Mouse (Mus musculus) liver, adult 2 months (tissue): Measurements from ENCODE around the gene Gm42957.

Experiments used
- CTCF ChIP-seq: fragments of 200-500 bp; IDR thresholded peaks from 2 replicates; pipeline ENCODE4 v1.5.1; 2011; ENCODE audit warnings: low read depth, low read length, control low read depth
- POLR2A ChIP-seq: fragments of 200-500 bp; IDR thresholded peaks from 2 replicates; pipeline ENCODE4 v1.6.1; 2011; ENCODE audit warnings: low read length, control low read depth; ENCODE audit not compliant: insufficient read depth; ENCODE audit errors: extremely low read depth

- TF ChIP-seq CTCF (no peak), POLR2A (no peak)
These were observed 48.2 kb downstream of the Gm42957 start for GRCm38 (mm10) chr3:96683496-96683895.
